Mouse (Mus musculus) liver, embryonic 14.5 days (tissue): ENCODE measurements around the gene Gm38392. TPM values are rescaled to one million over a fixed set of nuclear protein-coding genes. Genes with fewer than 3 reads are reported as not detected.

Source experiments
- ATAC-seq: fragments of 200-750 bp; cut with Nextera tagmentation; 2 replicates; pipeline ENCODE4 v1.8.0; 2017; ENCODE audit warnings: moderate number of reproducible peaks, mild to moderate bottlenecking, moderate library complexity; ENCODE audit not compliant: insufficient read depth
- DNase-seq, 3 experiments: peaks; one replicate each; pipeline ENCODE4 v3.0.0-alpha.2; 2012 to 2013; ENCODE audit warnings: low read depth in 3 of 3, low spot score in 3 of 3
- H3K27ac ChIP-seq: fragments of 300-500 bp; sonication (generic); 2 replicates; pipeline ENCODE4 v1.5.1; 2014; ENCODE audit warnings: moderate library complexity, mild to moderate bottlenecking, control low read depth, inconsistent platforms
- H3K27me3 ChIP-seq: fragments of 300-500 bp; sonication (generic); 2 replicates; pipeline ENCODE4 v1.6.1; 2014; ENCODE audit warnings: mild to moderate bottlenecking, low read length, moderate library complexity; ENCODE audit not compliant: control insufficient read depth, insufficient read depth
- H3K36me3 ChIP-seq: fragments of 300-500 bp; sonication (generic); replicated peaks from 2 replicates; pipeline ENCODE4 v1.6.1; 2014; ENCODE audit warnings: low read depth; ENCODE audit not compliant: control insufficient read depth, insufficient read depth
- H3K4me1 ChIP-seq, 2 experiments: fragments of 200-500 bp in 1 of 2; fragments of 300-500 bp in 1 of 2; sonication (generic) in 1 of 2; replicated peaks; 2 replicates each; pipeline ENCODE4 v1.6.1; 2012 to 2014; ENCODE audit warnings: antibody characterized with exemption in 1 of 2, inconsistent platforms in 1 of 2, low read length in 1 of 2; ENCODE audit not compliant: control insufficient read depth in 2 of 2, insufficient read depth in 2 of 2
- H3K4me2 ChIP-seq: fragments of 300-500 bp; sonication (generic); 2 replicates; pipeline ENCODE4 v1.6.1; 2014; ENCODE audit warnings: low read depth, mild to moderate bottlenecking, control low read depth, moderate library complexity
- H3K4me3 ChIP-seq, 2 experiments: fragments of 200-500 bp in 1 of 2; fragments of 300-500 bp in 1 of 2; sonication (generic) in 1 of 2; 2 replicates each; pipeline ENCODE4 v1.5.1; 2012 to 2014; ENCODE audit warnings: low read depth in 2 of 2, low read length in 2 of 2, mild to moderate bottlenecking in 2 of 2, control low read depth in 1 of 2, inconsistent platforms in 1 of 2, moderate library complexity in 1 of 2; ENCODE audit not compliant: insufficient read depth in 1 of 2
- H3K9ac ChIP-seq: fragments of 300-500 bp; sonication (generic); replicated peaks from 2 replicates; pipeline ENCODE4 v1.6.1; 2014; ENCODE audit warnings: mild to moderate bottlenecking, control low read depth, moderate library complexity
- H3K9me3 ChIP-seq: fragments of 300-500 bp; sonication (generic); 2 replicates; pipeline ENCODE4 v1.6.1; 2016; ENCODE audit warnings: low read length, mixed read lengths; ENCODE audit not compliant: control insufficient read depth
- CTCF ChIP-seq: IDR thresholded peaks from 2 replicates; pipeline ENCODE4 v1.5.1; 2016; ENCODE audit warnings: antibody characterized with exemption, low read depth, control low read depth
- EP300 ChIP-seq: IDR thresholded peaks from 2 replicates; pipeline ENCODE4 v1.6.1; 2016; ENCODE audit warnings: antibody characterized with exemption, low read depth
- WGBS: fragments of 180-500 bp; shearing (Covaris S2); extraction: QIAGEN DNeasy Blood & Tissue Kit; methylation state at CpG from one replicate; pipeline ENCODE4 v1.1.7; 2014; ENCODE audit not compliant: insufficient replicate concordance; 5-methylcytosine and 5-hydroxymethylcytosine counted together
- microRNA-seq: library from miRNA; unstranded; fragments of <30 nt; microRNA quantifications from one replicate; pipeline ENCODE4, GENCODE M21; 2016
- polyA plus RNA-seq, 2 experiments: library from polyadenylated mRNA; depleted of rRNA in 1 of 2; stranded (reverse) in 1 of 2; unstranded in 1 of 2; fragments of >200 nt; fragmentation: Nextera tagmentation in 1 of 2; extraction: Ambion mirVana in 1 of 2; gene quantifications; 2 replicates each; pipeline versions ENCODE4 v1.2.1 to v1.2.3; 2012 to 2014

Gene Gm38392
- polyA plus RNA-seq, 2 experiments, result not detected

GRCm38 (mm10) chr3:88199541-88200110 is 87.4 kb downstream of the Gm38392 start:
- no peak for ATAC-seq
- Histone ChIP-seq H3K27me3 (peaks cover 79% of the 10 kb centered on the region), H3K27ac (no peak overlapping the region), H3K4me1 (no peaks in the 10 kb centered on the region), H3K4me3 (no peak overlapping the region), H3K4me2 (no peak overlapping the region), H3K9ac (no peak overlapping the region), H3K9me3 (no peaks in the 10 kb centered on the region), H3K36me3 (no peaks in the 10 kb centered on the region)
- DNase-seq, result no peak
- TF ChIP-seq CTCF (no peak), EP300 (no peak)
- WGBS, result 29% methylated on average over 2 of the region's 2 CpGs

- peaks cover 68% of the 10 kb centered on the region for H3K27me3 ChIP-seq
- H3K9ac ChIP-seq, result no peak overlapping the region
- H3K4me3 ChIP-seq, result no peak overlapping the region
- WGBS, result 4% methylated on average over 9 of the region's 9 CpGs
- no peak overlapping the region for H3K27ac ChIP-seq
- no peaks in the 10 kb centered on the region for H3K4me1 ChIP-seq
- ATAC-seq (no peak), DNase-seq (no peak)
- H3K36me3 ChIP-seq, result no peaks in the 10 kb centered on the region
- H3K4me2 ChIP-seq, result no peak overlapping the region
- TF ChIP-seq CTCF (no peak), EP300 (no peak)
- no peaks in the 10 kb centered on the region for H3K9me3 ChIP-seq
Measured at GRCm38 (mm10) chr3:88198505-88199020, 88.4 kb downstream of the Gm38392 start.

GRCm38 (mm10) chr3:88197741-88198504 is 89.1 kb downstream of the Gm38392 start:
- no peaks in the 10 kb centered on the region for H3K36me3 ChIP-seq
- WGBS, result 12% methylated on average over 10 of the region's 10 CpGs
- no peak overlapping the region for H3K4me2 ChIP-seq
- no peaks in the 10 kb centered on the region for H3K4me1 ChIP-seq
- H3K4me3 ChIP-seq, result no peak overlapping the region
- no peak overlapping the region for H3K9ac ChIP-seq
- no peak overlapping the region for H3K27ac ChIP-seq
- peaks cover 67% of the 10 kb centered on the region for H3K27me3 ChIP-seq
- DNase-seq (no peak), ATAC-seq (no peak)
- TF ChIP-seq EP300 (no peak), CTCF (no peak)
- H3K9me3 ChIP-seq, result no peaks in the 10 kb centered on the region

Small RNAs within 50 kb of the gene (microRNA-seq; reads per million reads assigned to microRNA genes)
- not detected for gene Gm25641
- gene Mir3093, result not detected
- not detected for gene Mir9-1

Other genes with a start within 250 kb of the Gm38392 start
- gene Gpatch4, start 244.1 kb downstream of the Gm38392 start, polyA plus RNA-seq (2012; rRNA removed), result 5.4 and 11.5 TPM in 2 replicates
- gene Gpatch4, start 244.1 kb downstream of the Gm38392 start, polyA plus RNA-seq (2014; fragmentation: Nextera tagmentation; extraction: Ambion mirVana), result 19.0 and 22.2 TPM in 2 replicates
- gene Naxe, start 228.7 kb downstream of the Gm38392 start, polyA plus RNA-seq (2012; rRNA removed), result 25.0 and 26.1 TPM in 2 replicates
- gene Naxe, start 228.7 kb downstream of the Gm38392 start, polyA plus RNA-seq (2014; fragmentation: Nextera tagmentation; extraction: Ambion mirVana), result 59.6 and 67.7 TPM in 2 replicates
- gene Ttc24, start 208.9 kb downstream of the Gm38392 start, polyA plus RNA-seq (2012; rRNA removed), result not detected in 2 replicates
- gene Ttc24, start 208.9 kb downstream of the Gm38392 start, polyA plus RNA-seq (2014; fragmentation: Nextera tagmentation; extraction: Ambion mirVana), result not detected in 2 replicates
- 8.4 and 8.8 TPM in 2 replicates for gene Iqgap3, start 205.2 kb downstream of the Gm38392 start, polyA plus RNA-seq (2012; rRNA removed)
- gene Iqgap3, start 205.2 kb downstream of the Gm38392 start, polyA plus RNA-seq (2014; fragmentation: Nextera tagmentation; extraction: Ambion mirVana), result 6.7 and 7.6 TPM in 2 replicates
- 10.3 and 11.1 TPM in 2 replicates for gene Mef2d, start 144.8 kb downstream of the Gm38392 start, polyA plus RNA-seq (2012; rRNA removed)
- 6.4 and 7.5 TPM in 2 replicates for gene Mef2d, start 144.8 kb downstream of the Gm38392 start, polyA plus RNA-seq (2014; fragmentation: Nextera tagmentation; extraction: Ambion mirVana)
- 5.6 and 7.8 TPM in 2 replicates for gene Rhbg, start 32.5 kb downstream of the Gm38392 start, polyA plus RNA-seq (2012; rRNA removed)
- 7.6 and 8.0 TPM in 2 replicates for gene Rhbg, start 32.5 kb downstream of the Gm38392 start, polyA plus RNA-seq (2014; fragmentation: Nextera tagmentation; extraction: Ambion mirVana)
- 2.3 and 2.5 TPM in 2 replicates for gene Tsacc, start 9.8 kb upstream of the Gm38392 start, polyA plus RNA-seq (2012; rRNA removed)
- gene Tsacc, start 9.8 kb upstream of the Gm38392 start, polyA plus RNA-seq (2014; fragmentation: Nextera tagmentation; extraction: Ambion mirVana), result 3.7 and 4.6 TPM in 2 replicates
- 121 and 179 TPM in 2 replicates for gene Cct3, start 9.9 kb upstream of the Gm38392 start, polyA plus RNA-seq (2012; rRNA removed)
- gene Cct3, start 9.9 kb upstream of the Gm38392 start, polyA plus RNA-seq (2014; fragmentation: Nextera tagmentation; extraction: Ambion mirVana), result 269 and 292 TPM in 2 replicates
- 29.2 and 31.1 TPM in 2 replicates for gene Glmp, start 37.8 kb upstream of the Gm38392 start, polyA plus RNA-seq (2012; rRNA removed)
- gene Glmp, start 37.8 kb upstream of the Gm38392 start, polyA plus RNA-seq (2014; fragmentation: Nextera tagmentation; extraction: Ambion mirVana), result 51.6 and 52.4 TPM in 2 replicates
- gene Tmem79, start 48.9 kb upstream of the Gm38392 start, polyA plus RNA-seq (2012; rRNA removed), result 0.70 and 0.92 TPM in 2 replicates
- gene Tmem79, start 48.9 kb upstream of the Gm38392 start, polyA plus RNA-seq (2014; fragmentation: Nextera tagmentation; extraction: Ambion mirVana), result 0.92 and 1.0 TPM in 2 replicates
- gene Smg5, start 49.0 kb upstream of the Gm38392 start, polyA plus RNA-seq (2012; rRNA removed), result 33.6 and 36.6 TPM in 2 replicates
- 18.8 and 23.7 TPM in 2 replicates for gene Smg5, start 49.0 kb upstream of the Gm38392 start, polyA plus RNA-seq (2014; fragmentation: Nextera tagmentation; extraction: Ambion mirVana)
- 7.8 and 8.7 TPM in 2 replicates for gene Paqr6, start 77.4 kb upstream of the Gm38392 start, polyA plus RNA-seq (2012; rRNA removed)
- gene Paqr6, start 77.4 kb upstream of the Gm38392 start, polyA plus RNA-seq (2014; fragmentation: Nextera tagmentation; extraction: Ambion mirVana), result 4.1 and 6.6 TPM in 2 replicates
- 0.27 and 0.38 TPM in 2 replicates for gene Bglap3, start 85.5 kb upstream of the Gm38392 start, polyA plus RNA-seq (2012; rRNA removed)
- 0.29 and 0.38 TPM in 2 replicates for gene Bglap3, start 85.5 kb upstream of the Gm38392 start, polyA plus RNA-seq (2014; fragmentation: Nextera tagmentation; extraction: Ambion mirVana)
- gene Bglap2, start 91.5 kb upstream of the Gm38392 start, polyA plus RNA-seq (2012; rRNA removed), result not detected in 2 replicates
- not detected in 2 replicates for gene Bglap2, start 91.5 kb upstream of the Gm38392 start, polyA plus RNA-seq (2014; fragmentation: Nextera tagmentation; extraction: Ambion mirVana)
- gene Bglap, start 97.3 kb upstream of the Gm38392 start, polyA plus RNA-seq (2012; rRNA removed), result not detected in 2 replicates
- not detected in 2 replicates for gene Bglap, start 97.3 kb upstream of the Gm38392 start, polyA plus RNA-seq (2014; fragmentation: Nextera tagmentation; extraction: Ambion mirVana)
- 59.1 and 60.6 TPM in 2 replicates for gene Pmf1, start 123.1 kb upstream of the Gm38392 start, polyA plus RNA-seq (2012; rRNA removed)
- 73.8 and 81.2 TPM in 2 replicates for gene Pmf1, start 123.1 kb upstream of the Gm38392 start, polyA plus RNA-seq (2014; fragmentation: Nextera tagmentation; extraction: Ambion mirVana)
- 8.8 and 9.2 TPM in 2 replicates for gene Slc25a44, start 137.9 kb upstream of the Gm38392 start, polyA plus RNA-seq (2012; rRNA removed)
- gene Slc25a44, start 137.9 kb upstream of the Gm38392 start, polyA plus RNA-seq (2014; fragmentation: Nextera tagmentation; extraction: Ambion mirVana), result 9.9 and 11.7 TPM in 2 replicates
- 12.7 and 17.8 TPM in 2 replicates for gene Sema4a, start 174.0 kb upstream of the Gm38392 start, polyA plus RNA-seq (2012; rRNA removed)
- 9.1 and 10.5 TPM in 2 replicates for gene Sema4a, start 174.0 kb upstream of the Gm38392 start, polyA plus RNA-seq (2014; fragmentation: Nextera tagmentation; extraction: Ambion mirVana)
- gene Lmna, start 222.7 kb upstream of the Gm38392 start, polyA plus RNA-seq (2012; rRNA removed), result 45.2 and 58.7 TPM in 2 replicates
- gene Lmna, start 222.7 kb upstream of the Gm38392 start, polyA plus RNA-seq (2014; fragmentation: Nextera tagmentation; extraction: Ambion mirVana), result 115 and 132 TPM in 2 replicates
- gene Mex3a, start 245.2 kb upstream of the Gm38392 start, polyA plus RNA-seq (2012; rRNA removed), result 1.1 and 1.3 TPM in 2 replicates
- 0.74 and 0.82 TPM in 2 replicates for gene Mex3a, start 245.2 kb upstream of the Gm38392 start, polyA plus RNA-seq (2014; fragmentation: Nextera tagmentation; extraction: Ambion mirVana)